Mouse (Mus musculus) MEL (cell line): ENCODE measurements around the gene Hspa1b. TPM values are rescaled to one million over a fixed set of nuclear protein-coding genes. Genes with fewer than 3 reads are reported as not detected.

ENCODE experiments used
- DNase-seq: peaks from one replicate; pipeline ENCODE4 v3.0.0; 2011; ENCODE audit warnings: low read depth, low spot score
- H3K27ac ChIP-seq: 2 replicates; pipeline ENCODE4 v1.5.1; 2012; ENCODE audit warnings: low read depth, mild to moderate bottlenecking, control low read depth, low read length, moderate library complexity; ENCODE audit not compliant: control insufficient read depth
- H3K27me3 ChIP-seq, 2 experiments: fragments of 150-350 bp in 1 of 2; sonication (generic) in 1 of 2; 2 replicates each; pipeline ENCODE4 v1.6.1; 2012; ENCODE audit warnings: low read length in 2 of 2, mild to moderate bottlenecking in 2 of 2, improper control_type of control experiment in 1 of 2, moderate library complexity in 1 of 2; ENCODE audit not compliant: insufficient read depth in 2 of 2, control insufficient read depth in 1 of 2
- H3K36me3 ChIP-seq, 2 experiments: 2 replicates each; pipeline ENCODE4 v1.6.1; 2012 to 2014; ENCODE audit warnings: low read length in 2 of 2, improper control_type of control experiment in 1 of 2, inconsistent platforms in 1 of 2, mild to moderate bottlenecking in 1 of 2; ENCODE audit not compliant: insufficient read depth in 2 of 2, control insufficient read depth in 1 of 2
- H3K4me1 ChIP-seq, 2 experiments: fragments of 150-350 bp in 1 of 2; sonication (generic) in 1 of 2; 2 replicates each; pipeline ENCODE4 v1.6.1; 2012; ENCODE audit warnings: low read length in 2 of 2, improper control_type of control experiment in 1 of 2, mild to moderate bottlenecking in 1 of 2; ENCODE audit not compliant: insufficient read depth in 2 of 2, control insufficient read depth in 1 of 2
- H3K4me3 ChIP-seq, 2 experiments: fragments of 150-350 bp in 1 of 2; sonication (generic) in 1 of 2; 2 replicates each; pipeline ENCODE4 v1.5.1; 2012; ENCODE audit warnings: low read depth in 2 of 2, low read length in 2 of 2, mild to moderate bottlenecking in 2 of 2, moderate library complexity in 2 of 2, control low read depth in 1 of 2, improper control_type of control experiment in 1 of 2; ENCODE audit not compliant: control insufficient read depth in 1 of 2, insufficient read depth in 1 of 2
- H3K79me2 ChIP-seq: 2 replicates; pipeline ENCODE4 v1.6.1; 2012; ENCODE audit warnings: mild to moderate bottlenecking, low read length, moderate library complexity; ENCODE audit not compliant: control insufficient read depth, poor library complexity, insufficient read depth
- H3K9ac ChIP-seq: 2 replicates; pipeline ENCODE4 v1.6.1; 2012; ENCODE audit warnings: low read depth, mild to moderate bottlenecking, control low read depth, low read length, moderate library complexity; ENCODE audit not compliant: control insufficient read depth, poor library complexity, severe bottlenecking
- H3K9me3 ChIP-seq: fragments of 150-350 bp; sonication (generic); replicated peaks from 2 replicates; pipeline ENCODE4 v1.6.1; 2012; ENCODE audit warnings: mild to moderate bottlenecking, low read length, improper control_type of control experiment, moderate library complexity; ENCODE audit not compliant: insufficient read depth
- BHLHE40 ChIP-seq: IDR thresholded peaks from 2 replicates; pipeline ENCODE4 v1.6.1; 2012; ENCODE audit warnings: low read depth, mild to moderate bottlenecking, inconsistent platforms, low read length, improper control_type of control experiment, borderline replicate concordance
- CHD1 ChIP-seq: IDR thresholded peaks from 2 replicates; pipeline ENCODE4 v1.6.1; 2012; ENCODE audit warnings: low read depth, mild to moderate bottlenecking, inconsistent platforms, low read length, improper control_type of control experiment
- CHD2 ChIP-seq: IDR thresholded peaks from 2 replicates; pipeline ENCODE4 v1.6.1; 2011; ENCODE audit warnings: low read length, improper control_type of control experiment
- CTCF ChIP-seq, 3 experiments: IDR thresholded peaks in 2 of 3; conservative IDR thresholded peaks in 1 of 3; 2 replicates each; pipeline ENCODE4 v1.5.1; 2011 to 2012; ENCODE audit warnings: low read length in 3 of 3, low read depth in 2 of 3, mild to moderate bottlenecking in 2 of 3, improper control_type of control experiment in 1 of 3, inconsistent platforms in 1 of 3, mixed read lengths in 1 of 3, moderate library complexity in 1 of 3; ENCODE audit not compliant: control insufficient read depth in 1 of 3, insufficient read depth in 1 of 3, poor library complexity in 1 of 3, severe bottlenecking in 1 of 3
- E2F4 ChIP-seq: IDR thresholded peaks from 2 replicates; pipeline ENCODE4 v1.6.1; 2011; ENCODE audit warnings: low read depth, low read length, improper control_type of control experiment, borderline replicate concordance
- ETS1 ChIP-seq: IDR thresholded peaks from 2 replicates; pipeline ENCODE4 v1.6.1; 2012; ENCODE audit warnings: low read depth, mild to moderate bottlenecking, inconsistent platforms, low read length, improper control_type of control experiment, moderate library complexity
- GABPA ChIP-seq: IDR thresholded peaks from 2 replicates; pipeline ENCODE4 v1.6.1; 2012; ENCODE audit warnings: low read depth, mild to moderate bottlenecking, inconsistent platforms, low read length, improper control_type of control experiment, moderate library complexity
- HCFC1 ChIP-seq: IDR thresholded peaks from 2 replicates; pipeline ENCODE4 v1.6.1; 2012; ENCODE audit warnings: low read depth, mild to moderate bottlenecking, inconsistent platforms, low read length, improper control_type of control experiment, moderate library complexity
- KAT2A ChIP-seq: conservative IDR thresholded peaks from 2 replicates; pipeline ENCODE4 v1.6.1; 2012; ENCODE audit warnings: low read depth, low read length, improper control_type of control experiment, inconsistent platforms
- MAX ChIP-seq: IDR thresholded peaks from 2 replicates; pipeline ENCODE4 v1.6.1; 2011; ENCODE audit warnings: low read length, improper control_type of control experiment
- MAZ ChIP-seq: IDR thresholded peaks from 2 replicates; pipeline ENCODE4 v1.6.1; 2012; ENCODE audit warnings: low read depth, mild to moderate bottlenecking, inconsistent platforms, low read length, improper control_type of control experiment
- MEF2A ChIP-seq: IDR thresholded peaks from 2 replicates; pipeline ENCODE4 v1.6.1; 2014; ENCODE audit warnings: low read depth, mild to moderate bottlenecking, inconsistent platforms, low read length, improper control_type of control experiment; ENCODE audit not compliant: poor library complexity, insufficient replicate concordance, severe bottlenecking; ENCODE audit errors: extremely low read depth
- MXI1 ChIP-seq: IDR thresholded peaks from 2 replicates; pipeline ENCODE4 v1.6.1; 2011; ENCODE audit warnings: mild to moderate bottlenecking, low read depth, low read length, improper control_type of control experiment
- MYB ChIP-seq: IDR thresholded peaks from 2 replicates; pipeline ENCODE4 v1.6.1; 2011; ENCODE audit warnings: mild to moderate bottlenecking, low read depth, low read length, improper control_type of control experiment
- MYC ChIP-seq: IDR thresholded peaks from 2 replicates; pipeline ENCODE4 v1.6.1; 2011; ENCODE audit warnings: low read depth, mild to moderate bottlenecking, low read length, improper control_type of control experiment, moderate library complexity
- NELFE ChIP-seq: IDR thresholded peaks from 2 replicates; pipeline ENCODE4 v1.6.1; 2011; ENCODE audit warnings: low read depth, low read length, improper control_type of control experiment
- NRF1 ChIP-seq: IDR thresholded peaks from 2 replicates; pipeline ENCODE4 v1.6.1; 2014; ENCODE audit warnings: low read depth, mild to moderate bottlenecking, inconsistent platforms, low read length, improper control_type of control experiment, moderate library complexity; ENCODE audit not compliant: poor library complexity, insufficient read depth, severe bottlenecking
- POLR2A ChIP-seq, 2 experiments: IDR thresholded peaks; 2 replicates each; pipeline ENCODE4 v1.6.1; 2011 to 2012; ENCODE audit warnings: low read length in 2 of 2, mild to moderate bottlenecking in 2 of 2, control low read depth in 1 of 2, improper control_type of control experiment in 1 of 2, low read depth in 1 of 2, moderate library complexity in 1 of 2; ENCODE audit not compliant: control insufficient read depth in 1 of 2, insufficient read depth in 1 of 2, poor library complexity in 1 of 2
- POLR2AphosphoS2 ChIP-seq: IDR thresholded peaks from 2 replicates; pipeline ENCODE4 v1.6.1; 2011; ENCODE audit warnings: low read length, improper control_type of control experiment
- RCOR1 ChIP-seq: IDR thresholded peaks from 2 replicates; pipeline ENCODE4 v1.6.1; 2012; ENCODE audit warnings: low read depth, mild to moderate bottlenecking, inconsistent platforms, low read length, improper control_type of control experiment
- SIN3A ChIP-seq: IDR thresholded peaks from 2 replicates; pipeline ENCODE4 v1.6.1; 2012; ENCODE audit warnings: low read length, improper control_type of control experiment, inconsistent platforms
- SMC3 ChIP-seq: IDR thresholded peaks from 2 replicates; pipeline ENCODE4 v1.6.1; 2011; ENCODE audit warnings: low read depth, low read length, improper control_type of control experiment
- TAL1 ChIP-seq: IDR thresholded peaks from 2 replicates; pipeline ENCODE4 v1.6.1; 2012; ENCODE audit warnings: mild to moderate bottlenecking, inconsistent platforms, low read length, moderate library complexity, mixed read lengths
- TCF12 ChIP-seq: IDR thresholded peaks from 2 replicates; pipeline ENCODE4 v1.6.1; 2014; ENCODE audit warnings: low read depth, mild to moderate bottlenecking, inconsistent platforms, low read length, improper control_type of control experiment, moderate library complexity
- USF1 ChIP-seq: IDR thresholded peaks from 2 replicates; pipeline ENCODE4 v1.6.1; 2014; ENCODE audit warnings: low read depth, mild to moderate bottlenecking, inconsistent platforms, low read length, improper control_type of control experiment, moderate library complexity
- USF2 ChIP-seq, 2 experiments: IDR thresholded peaks; 2 replicates each; pipeline ENCODE4 v1.6.1; 2011 to 2012; ENCODE audit warnings: improper control_type of control experiment in 2 of 2, low read length in 2 of 2, borderline replicate concordance in 1 of 2, inconsistent platforms in 1 of 2, low read depth in 1 of 2, mild to moderate bottlenecking in 1 of 2; ENCODE audit not compliant: insufficient read depth in 1 of 2
- ZC3H11A ChIP-seq: IDR thresholded peaks from 2 replicates; pipeline ENCODE4 v1.6.1; 2012; ENCODE audit warnings: low read depth, mild to moderate bottlenecking, inconsistent platforms, low read length, improper control_type of control experiment
- ZKSCAN1 ChIP-seq: IDR thresholded peaks from 2 replicates; pipeline ENCODE4 v1.6.1; 2012; ENCODE audit warnings: low read depth, mild to moderate bottlenecking, inconsistent platforms, low read length, improper control_type of control experiment, moderate library complexity
- ZNF384 ChIP-seq: IDR thresholded peaks from 2 replicates; pipeline ENCODE4 v1.6.1; 2012; ENCODE audit warnings: low read depth, mild to moderate bottlenecking, inconsistent platforms, low read length, improper control_type of control experiment
- polyA plus RNA-seq, 2 experiments: library from polyadenylated mRNA; stranded (reverse) in 1 of 2; unstranded in 1 of 2; fragments of >175 nt in 1 of 2; fragments of >200 nt in 1 of 2; gene quantifications; 2 replicates each; pipeline versions ENCODE4 v1.2.1 to v1.2.4; 2012; ENCODE audit warnings: low replicate concordance in 2 of 2, low read depth in 1 of 2; ENCODE audit not compliant: insufficient read length in 2 of 2, insufficient read depth in 1 of 2, missing spikeins in 1 of 2
- total RNA-seq: library from RNA; depleted of rRNA; stranded (reverse); fragments of 300-350 nt; gene quantifications from 2 replicates; pipeline ENCODE4 v1.2.3, GENCODE M21; 2012

Hspa1b gene
- total and polyA plus RNA-seq, 3 experiments = 0.04 TPM; not detected in 2

GRCm38 (mm10) chr17:35001452-35002152 lies 42.6 kb upstream of the Hspa1b start (continued):
- TF ChIP-seq USF2 (IDR thresholded peaks at IDR 0.05; ENCODE audit: borderline replicate concordance in 1 of 2, insufficient read depth in 1 of 2, low read depth in 1 of 2, low read length in 2 of 2) = no peak
- no peak for TF ChIP-seq MYB
- no peak for TF ChIP-seq GABPA
- TF ChIP-seq MEF2A = no peak
- TF ChIP-seq ZKSCAN1 = no peak
- TF ChIP-seq KAT2A = peak; percentile 21; the same call in 1 of the 2 replicates
- TF ChIP-seq SMC3 = no peak
- TF ChIP-seq SIN3A = peak; percentile 37; the same call in 1 of the 2 replicates
- TF ChIP-seq NELFE = no peak
- TF ChIP-seq MYC = no peak
- TF ChIP-seq NRF1 = no peak
- no peak for TF ChIP-seq RCOR1
- 0 out of 2 replicates have a peak, but pooled peaks have one; percentile 11 for TF ChIP-seq HCFC1
- peak; percentile 35; the same call in 1 of the 2 replicates for TF ChIP-seq BHLHE40
- peak; percentile 26; the same call in 1 of the 2 replicates for TF ChIP-seq ETS1

- Histone ChIP-seq H3K9me3 (no peaks in the 10 kb centered on the region), H3K9ac (peak within 1 kb of the TSS; percentile 100), H3K4me3 (peak within 1 kb of the TSS; percentile 70 to 89), H3K36me3 (peaks cover 0 to 7% of the 10 kb centered on the region in 2 experiments; a peak in 3 of 4 replicates), H3K27me3 (no peaks in the 10 kb centered on the region), H3K4me1 (peaks cover 0 to 4% of the 10 kb centered on the region in 2 experiments; a peak in 1 of 4 replicates), H3K79me2 (peaks cover 79% of the 10 kb centered on the region), H3K27ac (peak within 1 kb of the TSS; percentile 99)
- peak; percentile 83 for DNase-seq
- TF ChIP-seq NRF1 (peak; percentile 31; the same call in 1 of the 2 replicates), MXI1 (peak; percentile 76), TCF12 (0 out of 2 replicates have a peak, but pooled peaks have one; percentile 62), USF2 (IDR thresholded peaks at IDR 0.05; ENCODE audit: borderline replicate concordance in 1 of 2, insufficient read depth in 1 of 2, low read depth in 1 of 2, low read length in 2 of 2) (no peak), CHD1 (no peak; the same call in 1 of the 2 replicates), ZC3H11A (no peak), POLR2A (IDR thresholded peaks at IDR 0.05; ENCODE audit: control insufficient read depth in 1 of 2, insufficient read depth in 1 of 2, low read depth in 1 of 2, low read length in 2 of 2, poor library complexity in 1 of 2) (peak in 1 of 2 experiments; percentile 56; a peak in 1 of 4 replicates), TAL1 (no peak), ZKSCAN1 (no peak), SIN3A (no peak), GABPA (no peak), RCOR1 (no peak), MAZ (no peak), NELFE (peak; percentile 47), MYB (no peak), CHD2 (no peak), POLR2AphosphoS2 (no peak), ZNF384 (no peak), E2F4 (peak; percentile 75; the same call in 1 of the 2 replicates), CTCF (IDR thresholded peaks at IDR 0.05 in 2 of 3, conservative IDR thresholded peaks at IDR 0.05 in 1 of 3; ENCODE audit: control insufficient read depth in 1 of 3, insufficient read depth in 1 of 3, low read depth in 2 of 3, low read length in 3 of 3, poor library complexity in 1 of 3, severe bottlenecking in 1 of 3) (no peak), MAX (peak; percentile 80), USF1 (peak; percentile 34; the same call in 1 of the 2 replicates), KAT2A (no peak), HCFC1 (peak; percentile 39; the same call in 1 of the 2 replicates)
Observed at GRCm38 (mm10) chr17:35000717-35001451, 41.8 kb upstream of the Hspa1b start, which contains the start of gene Vars. TSS of gene Vars (plus strand) at chr17:35000987.
